Mouse (Mus musculus) embryonic fibroblast, embryonic 13.5 days (primary cell): ENCODE data around the gene Bloc1s2. TPM values are rescaled to one million over a fixed set of nuclear protein-coding genes. Genes with fewer than 3 reads are reported as not detected.

Experiments used
- H3K27ac ChIP-seq: 2 replicates; pipeline ENCODE4 v1.5.1; 2012; ENCODE audit warnings: low read length, control low read depth, inconsistent platforms; ENCODE audit not compliant: insufficient read depth
- H3K4me1 ChIP-seq: 2 replicates; pipeline ENCODE4 v1.6.1; 2011; ENCODE audit warnings: low read length; ENCODE audit not compliant: control insufficient read depth, insufficient read depth
- H3K4me3 ChIP-seq: 2 replicates; pipeline ENCODE4 v1.5.1; 2011; ENCODE audit warnings: mild to moderate bottlenecking, control low read depth, low read length; ENCODE audit not compliant: insufficient read depth
- CTCF ChIP-seq: IDR thresholded peaks from 2 replicates; pipeline ENCODE4 v1.5.1; 2011; ENCODE audit warnings: mild to moderate bottlenecking, control low read depth, low read length, moderate library complexity, borderline replicate concordance; ENCODE audit not compliant: insufficient read depth
- POLR2A ChIP-seq: IDR thresholded peaks from 2 replicates; pipeline ENCODE4 v1.6.1; 2011; ENCODE audit warnings: low read depth, mild to moderate bottlenecking, control low read depth, low read length, moderate library complexity
- polyA plus RNA-seq: library from polyadenylated mRNA; stranded (reverse); fragments of >200 nt; gene quantifications from 2 replicates; pipeline ENCODE4 v1.2.4, GENCODE M21; 2011; ENCODE audit warnings: low read depth; ENCODE audit not compliant: missing spikeins, insufficient read length

The Bloc1s2 gene
- polyA plus RNA-seq, 1 experiment: 58.1 TPM

DNA sequence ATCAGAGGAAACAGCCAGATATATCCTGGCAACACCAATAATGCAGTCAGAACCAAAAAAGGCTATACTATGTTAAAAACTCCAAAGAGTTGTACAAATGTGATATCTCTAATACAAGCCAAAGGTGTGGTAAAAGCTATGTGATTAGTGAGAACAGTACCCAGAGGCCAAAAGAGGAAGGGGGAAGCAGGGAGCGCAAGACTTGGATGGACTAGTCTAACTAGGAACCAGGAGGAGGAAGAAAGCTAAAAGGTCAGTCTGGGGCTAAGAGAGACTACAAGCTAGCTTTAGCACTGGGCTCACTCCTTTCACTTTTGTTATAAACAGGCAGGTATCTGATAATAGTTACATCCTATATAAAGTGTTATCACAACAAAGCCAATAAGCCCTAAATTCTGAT, 41.9 kb downstream of the Bloc1s2 start:
- H3K27ac ChIP-seq: no peak overlapping the region
- no peak overlapping the region for H3K4me3 ChIP-seq
- peaks cover 3% of the 10 kb centered on the region; the same call in 1 of the 2 replicates for H3K4me1 ChIP-seq
- no peak for TF ChIP-seq CTCF
- TF ChIP-seq POLR2A: no peak

DNA sequence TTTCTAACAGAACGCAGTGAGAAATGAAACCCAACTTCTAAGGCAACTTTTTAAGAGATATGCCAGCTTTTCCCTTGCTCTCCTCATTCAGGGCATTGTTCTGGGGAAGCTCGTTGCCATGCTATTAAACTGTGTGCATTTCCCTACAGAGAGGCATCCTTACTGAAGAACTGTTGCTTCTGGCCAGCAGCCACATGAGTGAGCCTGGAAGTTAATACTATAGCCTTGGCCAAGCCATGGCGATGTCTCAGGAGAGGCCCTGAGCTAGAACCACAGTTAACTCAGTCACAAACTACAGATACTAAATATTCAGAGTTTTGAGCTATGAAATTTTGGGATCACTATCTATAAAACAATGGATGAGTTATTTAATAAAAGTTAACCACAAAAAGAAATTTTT, 43.2 kb downstream of the Bloc1s2 start:
- Histone ChIP-seq H3K4me1 (peaks cover 2% of the 10 kb centered on the region; the same call in 1 of the 2 replicates), H3K27ac (no peak overlapping the region), H3K4me3 (no peak overlapping the region)
- no peak for TF ChIP-seq CTCF
- no peak for TF ChIP-seq POLR2A

DNA sequence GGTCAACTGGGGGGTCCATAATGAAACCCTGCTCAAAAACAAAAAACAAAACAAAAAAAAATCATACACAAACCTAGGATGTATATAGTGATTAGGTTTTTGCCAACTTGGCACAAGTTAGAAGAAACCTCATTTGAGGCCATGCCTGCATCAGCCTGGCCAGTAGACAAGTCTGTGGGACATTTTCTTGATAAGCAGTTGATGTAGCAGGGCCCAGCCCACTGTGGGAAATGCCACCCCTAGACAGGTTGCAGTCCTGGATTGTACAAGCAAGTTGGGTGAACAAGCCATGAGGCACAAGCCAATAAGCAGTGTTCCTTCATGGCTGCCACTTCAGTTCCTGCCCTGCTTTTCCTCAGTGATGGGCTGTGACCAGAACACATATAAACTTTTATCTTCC, 45.4 kb downstream of the Bloc1s2 start:
- Histone ChIP-seq H3K4me1 (no peaks in the 10 kb centered on the region; the same call in 1 of the 2 replicates), H3K27ac (no peak overlapping the region), H3K4me3 (no peak overlapping the region)
- no peak for TF ChIP-seq CTCF
- TF ChIP-seq POLR2A: no peak

Other genes with a start within 250 kb of the Bloc1s2 start
- gene Dnmbp, start 206.3 kb downstream of the Bloc1s2 start, polyA plus RNA-seq: 12.1 and 13.3 TPM in 2 replicates
- gene Cpn1, start 159.9 kb downstream of the Bloc1s2 start, polyA plus RNA-seq: not detected in 2 replicates
- not detected in 2 replicates for gene Cyp2c23, start 117.2 kb downstream of the Bloc1s2 start, polyA plus RNA-seq
- gene Erlin1, start 76.7 kb downstream of the Bloc1s2 start, polyA plus RNA-seq: 38.6 and 49.2 TPM in 2 replicates
- 64.4 and 75.7 TPM in 2 replicates for gene Chuk, start 39.0 kb downstream of the Bloc1s2 start, polyA plus RNA-seq
- 18.0 and 18.9 TPM in 2 replicates for gene Cwf19l1, start 10.6 kb downstream of the Bloc1s2 start, polyA plus RNA-seq
- not detected in 2 replicates for gene Pkd2l1, start 46.0 kb upstream of the Bloc1s2 start, polyA plus RNA-seq
- 0.17 and 0.23 TPM in 2 replicates for gene Scd3, start 56.8 kb upstream of the Bloc1s2 start, polyA plus RNA-seq
- gene Scd2, start 147.2 kb upstream of the Bloc1s2 start, polyA plus RNA-seq: 442 and 478 TPM in 2 replicates
- gene Scd4, start 186.6 kb upstream of the Bloc1s2 start, polyA plus RNA-seq: 0.35 and 0.72 TPM in 2 replicates